Mouse (Mus musculus): ENCODE measurements around the gene Narfl.

GRCm38 (mm10) chr17:25801029-25801428 is 27.5 kb downstream of the Narfl start:
- TF ChIP-seq MYOG (IDR thresholded peaks at IDR 0.05; ENCODE audit: control insufficient read depth in 1 of 3, insufficient read depth in 1 of 3, insufficient read length in 2 of 3, low read depth in 2 of 3): no peak
- TF ChIP-seq USF1 (IDR thresholded peaks at IDR 0.05; ENCODE audit: low read depth): no peak
- TF ChIP-seq MYOD1 (IDR thresholded peaks at IDR 0.05; ENCODE audit: control insufficient read depth in 1 of 3, insufficient read length in 2 of 3, low read depth in 2 of 3): no peak
- TF ChIP-seq POLR2A (IDR thresholded peaks at IDR 0.05; ENCODE audit: insufficient read length, low read depth): no peak
- no peak for TF ChIP-seq TCF12 (IDR thresholded peaks at IDR 0.05; ENCODE audit: insufficient read depth, poor library complexity, severe bottlenecking)
- no peak for TF ChIP-seq POLR2AphosphoS2 (IDR thresholded peaks at IDR 0.05; ENCODE audit: insufficient read length, low read depth)
- TF ChIP-seq MAX (IDR thresholded peaks at IDR 0.05; ENCODE audit: low read depth): no peak

Measured in myocyte (in vitro differentiated cells).